Mouse (Mus musculus) CD8-positive naive resting alpha-beta T cell, adult 2 months (primary cell): Measurements from ENCODE around the gene Hsd3b1.
"Not testable (repeated sequence)": the region's sequence is repeated elsewhere in the genome, so short reads cannot be mapped to it uniquely, and the experiment has no call there.

Source experiments
- DNase-seq, 2 experiments: peaks; one replicate each; pipeline ENCODE4 v3.0.0; 2022; ENCODE audit warnings: low read depth in 2 of 2, low spot score in 2 of 2

Hsd3b1 gene

DNA sequence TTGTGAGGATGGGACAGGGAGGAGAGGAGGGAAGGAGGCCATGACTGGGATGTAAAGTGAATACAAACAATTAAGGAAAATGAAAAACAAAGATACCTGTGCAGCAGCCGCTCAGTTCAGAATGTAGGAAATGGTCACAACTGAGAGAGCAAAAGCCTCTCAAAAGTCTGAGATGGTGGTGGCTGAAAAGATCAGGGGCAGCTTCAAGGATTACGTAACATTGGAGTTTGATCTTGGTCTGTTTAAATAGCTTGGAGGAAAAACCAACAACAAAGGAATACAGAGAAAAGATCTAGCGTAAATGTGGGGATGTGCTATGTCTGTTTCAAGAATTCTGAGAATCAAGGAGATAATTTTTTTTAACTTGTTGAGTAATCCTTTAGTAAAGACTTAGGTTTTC is at the start of gene Hsd3b1:
Gene Hsd3b1 (minus strand): TSS at position 219 of the 400 bp plus-strand sequence.
- DNase-seq = no peak

DNA sequence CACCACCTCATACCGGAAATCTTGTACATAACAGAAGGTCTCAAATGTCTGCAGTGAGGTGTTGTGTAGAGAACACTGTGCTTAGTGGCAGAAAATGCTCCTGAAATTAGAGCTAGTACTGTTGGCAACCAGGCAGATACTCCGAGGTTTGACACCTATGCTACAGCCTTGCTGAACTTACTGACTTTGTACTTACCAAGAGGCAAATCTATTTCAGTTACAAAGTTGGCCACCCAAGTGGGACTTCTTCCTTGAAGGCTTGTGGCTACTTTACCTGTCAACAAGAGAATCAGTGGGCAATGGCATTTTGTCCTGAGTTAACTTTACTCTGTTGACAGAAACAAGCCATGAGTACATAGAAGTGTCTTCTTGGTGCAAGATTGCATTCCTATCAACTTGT is 38.0 kb upstream of the Hsd3b1 start:
- DNase-seq = no peak

DNA sequence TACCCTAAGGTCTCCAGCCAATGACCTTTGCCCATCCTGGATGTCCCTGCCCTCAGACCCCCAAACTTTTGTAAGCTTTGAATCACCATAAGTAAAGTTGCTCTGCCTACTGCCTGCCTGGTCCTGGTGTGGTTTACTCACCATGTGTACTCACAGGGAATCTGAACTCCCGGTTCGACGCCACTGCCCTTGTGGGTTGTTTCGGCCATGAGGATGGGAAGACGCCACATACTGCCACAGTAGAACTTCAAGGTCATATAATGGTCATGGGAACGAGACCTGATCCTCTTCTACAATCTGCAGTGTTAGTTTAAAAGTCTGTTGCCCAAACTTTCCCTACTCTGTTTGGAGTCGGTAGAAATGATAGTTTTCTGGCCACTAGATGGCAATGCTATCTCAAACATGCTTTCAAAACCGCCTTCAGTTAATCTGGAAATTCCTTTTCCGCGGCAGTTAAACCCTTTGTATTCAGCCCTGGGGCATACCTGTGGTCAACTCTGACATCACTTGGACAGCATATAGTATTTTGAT is 35.5 kb upstream of the Hsd3b1 start:
- no peak for DNase-seq

DNA sequence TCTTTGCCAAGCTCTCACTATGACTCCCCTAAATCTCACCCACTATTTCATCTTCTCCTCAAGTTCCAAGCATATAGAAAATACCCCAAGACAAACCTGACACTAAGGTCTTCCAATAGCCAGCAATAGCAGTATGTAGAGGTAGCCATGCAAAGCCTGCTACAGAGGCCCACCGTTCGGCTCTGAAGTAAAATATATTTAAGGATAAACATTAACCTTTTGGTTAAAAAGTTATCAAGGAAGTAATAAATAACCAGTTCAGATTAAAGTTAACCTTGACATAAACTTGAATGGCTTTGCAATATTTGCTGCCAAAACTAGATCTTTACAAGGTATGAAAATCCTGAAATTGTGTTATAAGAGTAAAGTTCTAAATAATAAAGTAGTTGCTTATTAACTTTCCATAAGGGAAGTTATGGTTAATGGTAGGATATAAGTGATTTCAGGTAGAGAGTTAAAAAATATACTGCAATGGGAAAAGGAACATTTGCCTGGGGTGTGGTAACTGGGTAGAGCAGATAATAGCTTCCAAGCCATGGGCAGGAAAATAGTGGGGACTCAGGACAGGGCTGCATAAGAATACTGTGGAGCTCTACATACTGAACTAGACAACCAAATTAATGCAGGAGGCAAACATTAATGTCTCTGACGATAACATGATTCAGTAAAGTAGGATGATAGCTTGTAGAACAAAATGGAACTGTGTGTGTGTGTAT is 33.6 kb upstream of the Hsd3b1 start, which contains the start of gene Hao2:
Gene Hao2 (minus strand): TSS at position 183 of the 716 bp plus-strand sequence.
- no peak for DNase-seq

DNA sequence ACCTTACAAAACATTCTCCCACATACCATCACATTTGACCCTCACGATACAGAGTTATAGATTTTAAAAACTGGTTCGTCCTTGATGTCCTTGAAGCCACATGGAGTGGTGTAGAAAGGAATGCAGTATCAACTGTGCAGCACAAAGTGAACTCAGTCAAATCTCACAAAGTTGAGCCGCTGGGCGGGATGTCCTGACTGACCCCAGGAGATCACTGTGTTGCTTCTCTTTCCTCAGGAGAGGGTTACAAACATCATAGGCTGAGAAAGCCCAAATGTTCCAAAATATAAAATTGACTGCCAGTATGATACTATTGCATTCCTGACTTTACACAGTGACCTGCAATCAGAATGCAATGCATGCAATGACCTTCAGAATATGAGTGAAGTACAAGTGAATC is 30.8 kb upstream of the Hsd3b1 start:
- no peak for DNase-seq

DNA sequence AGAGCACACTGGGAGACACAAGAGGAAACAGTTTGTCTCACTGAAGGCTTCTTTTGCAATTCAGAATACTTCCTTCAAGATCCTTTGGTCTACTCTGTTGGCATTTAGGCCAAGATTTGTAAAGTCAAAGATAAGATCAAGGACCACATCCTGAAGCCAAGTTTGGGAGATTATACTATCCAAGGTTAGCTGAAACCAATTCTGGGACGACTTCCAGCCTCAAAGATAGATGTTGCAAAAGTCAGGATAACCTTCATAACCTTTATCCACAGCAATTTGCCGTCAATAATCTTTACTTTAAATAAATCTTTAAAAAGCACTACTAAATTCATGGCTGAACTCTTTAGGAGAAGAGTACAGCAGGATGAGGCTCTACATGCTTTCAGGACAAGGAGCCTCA is 28.6 kb upstream of the Hsd3b1 start:
- DNase-seq = no peak

DNA sequence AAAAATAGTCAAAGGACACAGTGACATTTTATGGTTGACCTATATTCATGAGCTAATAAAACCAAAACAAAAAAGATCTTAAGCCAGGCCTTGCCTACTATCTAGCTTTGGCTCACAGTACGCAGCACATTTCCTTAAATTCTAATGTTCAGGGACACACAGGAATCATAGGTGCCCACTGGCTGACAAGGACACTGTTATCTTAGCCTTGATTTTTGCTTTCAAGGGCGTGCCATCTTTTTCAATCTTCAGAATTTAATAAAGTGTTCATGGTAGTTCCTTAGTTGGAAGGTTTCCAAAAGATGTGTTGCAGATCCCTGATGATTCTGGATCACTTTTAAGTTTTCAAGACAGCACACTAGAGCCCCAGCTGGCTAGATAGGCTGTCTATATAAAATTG is 21.2 kb upstream of the Hsd3b1 start:
- no peak for DNase-seq

DNA sequence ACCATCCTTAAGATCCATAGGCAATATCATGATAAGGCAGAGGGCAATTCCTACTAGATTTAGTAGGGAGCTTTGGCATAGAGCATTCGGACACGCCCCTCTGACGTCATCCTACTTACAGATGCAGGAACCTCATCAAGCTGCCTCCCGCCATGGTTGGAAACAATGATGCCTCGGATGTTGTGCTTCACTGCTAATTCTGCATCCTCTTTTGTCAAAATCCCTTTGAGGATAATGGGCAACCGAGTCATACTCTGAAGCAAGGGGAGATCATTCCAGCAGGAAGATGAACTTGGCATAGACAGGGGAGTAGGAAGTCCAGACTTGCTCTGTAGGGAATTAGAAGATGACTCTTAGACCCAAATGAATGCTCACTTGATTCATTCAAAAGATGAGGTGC is 20.6 kb upstream of the Hsd3b1 start:
- DNase-seq = no peak

DNA sequence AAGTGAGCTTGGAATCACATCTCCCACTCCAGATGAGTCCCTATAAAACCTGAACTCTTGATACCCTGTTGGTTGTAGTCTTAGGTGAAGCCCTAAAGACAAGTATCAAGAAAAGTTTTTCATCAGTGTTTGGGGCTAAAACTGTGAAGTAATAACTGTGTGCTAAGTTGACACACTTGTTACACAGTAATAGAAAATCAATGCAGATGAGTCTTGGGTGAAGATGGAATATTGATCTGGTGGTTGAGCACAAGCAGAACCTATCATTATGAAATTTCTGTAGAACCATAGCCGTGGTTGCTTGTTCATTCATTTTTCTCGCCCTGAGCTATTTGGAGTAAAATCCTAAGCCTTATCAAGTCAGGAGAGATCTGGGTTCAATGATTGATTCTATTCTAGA is 8.6 kb upstream of the Hsd3b1 start:
- no peak for DNase-seq

DNA sequence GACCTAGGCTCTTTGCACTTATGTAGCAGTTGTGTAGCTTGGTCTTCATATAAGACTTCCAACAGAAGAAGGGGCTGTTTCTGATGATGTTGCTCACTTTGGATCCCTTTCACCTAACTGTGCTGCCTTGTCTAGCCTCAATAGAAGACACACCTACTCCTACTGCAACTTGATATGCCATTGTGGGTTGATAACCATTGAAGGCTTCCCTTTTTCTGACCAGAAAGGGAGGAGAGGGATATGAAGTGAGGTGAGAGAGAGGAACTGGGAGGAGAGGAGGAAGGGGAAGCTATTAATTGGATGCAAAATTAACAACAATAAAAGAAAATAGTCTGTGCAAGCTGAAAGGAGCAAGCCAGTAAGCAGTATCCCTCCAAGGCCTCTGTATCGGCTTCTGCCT is 3.2 kb upstream of the Hsd3b1 start:
- no peak for DNase-seq

DNA sequence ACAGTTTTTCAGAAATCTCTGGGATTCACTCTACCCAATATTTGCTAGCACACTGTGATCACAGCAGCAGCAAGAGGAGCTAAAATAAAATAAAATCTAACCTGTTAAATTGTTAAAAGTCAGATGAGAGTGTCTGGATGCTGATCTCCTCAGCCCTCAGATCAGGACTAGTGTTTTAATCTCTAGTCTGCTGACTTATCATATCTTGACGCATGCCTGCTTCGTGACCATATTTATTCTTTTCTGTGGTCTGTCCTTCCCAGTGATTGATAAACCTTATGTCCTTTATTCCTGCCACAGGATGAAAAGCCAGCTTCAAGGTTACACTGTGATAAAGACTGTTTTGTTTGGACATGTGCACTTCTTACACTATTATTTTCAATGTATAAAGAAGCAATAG is 1.5 kb downstream of the Hsd3b1 start:
- DNase-seq = no peak

DNA sequence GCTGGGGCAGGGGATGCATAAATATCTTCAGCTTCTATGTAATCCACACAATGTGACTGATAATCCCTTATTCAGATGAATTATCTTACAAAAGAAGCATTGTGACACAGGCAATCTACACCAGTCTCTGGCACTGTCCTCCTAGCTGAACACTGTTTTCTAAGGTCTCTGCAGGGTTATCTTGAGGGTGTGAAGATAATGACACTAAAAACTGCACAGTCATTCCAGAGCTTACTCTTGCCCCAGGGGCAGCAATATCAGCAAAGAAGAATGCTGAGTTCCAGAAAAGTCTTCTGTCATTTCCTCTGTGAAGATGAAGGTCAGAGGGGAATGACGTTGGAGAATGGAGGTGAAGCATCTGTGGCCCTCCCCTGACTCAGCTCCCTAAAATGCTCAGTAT is 2.7 kb downstream of the Hsd3b1 start:
- no peak for DNase-seq

DNA sequence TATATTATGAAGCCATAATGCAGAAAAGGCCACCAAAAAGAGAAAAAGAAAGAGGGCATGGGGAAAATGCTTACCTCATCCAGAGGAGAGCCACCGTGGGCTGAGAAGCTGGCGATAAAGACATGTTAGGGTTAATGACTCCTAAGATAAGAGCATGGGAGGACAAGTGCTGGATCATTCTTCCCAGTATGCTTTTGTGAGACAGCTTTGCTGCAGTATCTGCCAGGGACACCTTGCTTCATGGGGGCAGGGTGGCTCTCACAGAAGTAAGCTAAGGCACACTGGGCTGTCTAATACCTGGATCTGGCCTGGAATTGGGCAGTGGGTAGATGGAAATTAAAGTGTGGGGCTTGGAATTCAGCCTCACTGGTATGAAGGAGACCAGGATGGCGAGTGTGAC is 4.4 kb downstream of the Hsd3b1 start:
- no peak for DNase-seq

DNA sequence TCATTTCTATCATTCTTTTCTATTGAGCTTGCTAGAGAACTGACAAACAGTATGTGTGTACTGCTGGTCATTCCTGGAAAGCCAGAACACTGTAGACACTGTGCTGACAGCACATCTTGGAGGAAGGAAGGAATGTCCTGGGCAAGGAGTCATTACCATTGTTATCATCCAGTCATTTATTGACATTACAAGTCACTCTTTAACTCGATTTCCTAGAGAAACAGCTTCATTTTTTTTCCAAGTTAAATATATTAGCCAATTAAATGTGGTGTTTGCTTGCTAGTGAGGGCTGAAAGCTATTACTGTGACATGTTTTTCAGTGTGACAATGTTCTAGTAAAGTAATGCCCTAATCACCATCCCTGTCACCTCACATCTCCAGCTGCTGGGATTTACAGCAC is 5.9 kb downstream of the Hsd3b1 start:
- no peak for DNase-seq

DNA sequence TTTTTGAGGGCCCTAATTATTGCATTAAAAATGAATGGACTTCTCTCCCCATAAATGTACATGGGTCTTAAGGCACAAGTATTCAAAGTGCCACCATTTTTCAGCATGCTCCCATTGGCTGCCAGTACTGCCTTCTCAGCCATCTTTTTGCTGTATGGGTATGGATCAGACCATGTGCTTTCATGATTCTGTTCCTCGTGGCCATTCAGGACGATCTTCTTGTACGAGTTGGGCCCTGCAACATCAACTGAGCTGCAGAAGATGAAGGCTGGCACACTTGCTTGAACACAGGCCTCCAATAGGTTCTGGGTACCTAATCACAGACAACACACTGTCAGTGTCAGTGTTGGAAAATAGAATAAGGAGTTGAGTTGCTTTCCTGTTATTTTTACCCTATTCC is 6.5 kb downstream of the Hsd3b1 start:
- no peak for DNase-seq

DNA sequence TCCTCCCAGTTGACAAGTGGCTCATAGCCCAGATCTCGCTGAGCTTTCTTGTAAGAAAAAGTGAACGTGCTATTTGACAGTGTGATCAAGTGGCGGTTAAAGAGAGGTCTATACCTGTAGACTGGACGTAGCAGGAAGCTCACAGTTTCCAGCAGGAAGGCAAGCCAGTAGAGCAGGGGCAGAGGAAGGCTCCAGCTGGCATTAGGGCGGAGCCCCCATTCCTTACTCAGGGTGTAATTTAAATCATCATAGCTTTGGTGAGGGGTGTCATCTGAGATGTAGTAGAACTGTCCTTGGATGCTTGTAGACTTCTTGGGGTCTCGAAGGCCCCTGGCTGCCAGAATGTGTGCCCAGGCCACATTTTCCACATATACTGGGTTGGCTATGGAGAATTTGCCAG is 7.0 kb downstream of the Hsd3b1 start:
- DNase-seq = no peak

DNA sequence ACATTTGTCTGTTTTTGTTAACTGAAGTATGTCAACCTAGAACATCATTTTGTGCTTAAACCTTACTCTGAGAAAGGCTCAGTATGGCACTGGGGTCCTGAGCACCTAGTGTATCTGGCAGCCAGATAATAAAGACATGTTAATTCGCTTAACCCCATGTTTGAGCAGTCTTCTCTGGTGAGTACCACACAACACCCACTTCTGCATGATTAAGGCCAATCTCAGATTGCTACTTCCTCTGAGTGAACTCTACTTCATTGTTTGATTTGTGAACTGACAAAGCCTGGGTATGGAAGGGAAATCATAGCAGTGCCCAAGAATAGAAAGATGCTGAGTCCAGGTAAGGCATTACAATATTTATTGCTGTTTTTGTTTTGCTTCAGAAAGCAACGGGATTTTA is 7.7 kb downstream of the Hsd3b1 start:
- no peak for DNase-seq

DNA sequence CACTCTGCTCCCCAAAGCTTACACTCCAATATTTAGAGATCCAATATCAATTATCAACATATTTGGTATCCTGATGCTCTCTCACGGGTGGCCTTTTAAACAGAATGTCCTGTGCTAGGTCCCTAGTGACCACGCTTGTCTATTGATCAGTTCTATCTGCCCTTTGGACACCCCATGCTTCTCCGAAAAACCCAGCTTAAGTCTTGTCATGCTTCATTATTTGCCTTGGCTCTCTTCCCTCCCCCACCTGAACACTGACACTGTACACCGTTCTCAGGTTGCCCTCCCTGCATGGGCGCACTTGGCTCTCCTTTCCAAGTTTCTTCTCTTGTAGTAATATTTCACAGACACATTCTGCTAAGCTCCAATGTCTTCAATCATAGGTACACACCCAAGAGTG is 9.3 kb downstream of the Hsd3b1 start:
- DNase-seq = no peak

DNA sequence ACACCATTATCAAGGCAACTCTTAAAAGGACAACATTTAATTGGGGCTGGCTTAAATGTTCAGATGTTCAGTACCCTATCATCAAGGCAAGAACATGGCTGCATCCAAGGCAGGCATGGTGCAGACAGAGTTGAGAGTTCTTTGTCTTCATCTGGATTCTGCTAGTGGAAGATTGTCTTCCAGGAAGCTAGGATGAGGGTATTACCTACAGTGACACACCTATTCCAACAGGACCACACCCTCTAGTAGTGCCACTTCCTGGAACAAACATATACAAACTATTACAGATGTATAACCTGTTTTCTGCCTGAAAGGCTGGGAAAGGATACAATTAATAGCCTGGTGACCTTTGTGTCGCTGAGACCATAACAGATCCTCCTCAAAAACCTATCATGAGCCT is 10.7 kb downstream of the Hsd3b1 start:
- no peak for DNase-seq

DNA sequence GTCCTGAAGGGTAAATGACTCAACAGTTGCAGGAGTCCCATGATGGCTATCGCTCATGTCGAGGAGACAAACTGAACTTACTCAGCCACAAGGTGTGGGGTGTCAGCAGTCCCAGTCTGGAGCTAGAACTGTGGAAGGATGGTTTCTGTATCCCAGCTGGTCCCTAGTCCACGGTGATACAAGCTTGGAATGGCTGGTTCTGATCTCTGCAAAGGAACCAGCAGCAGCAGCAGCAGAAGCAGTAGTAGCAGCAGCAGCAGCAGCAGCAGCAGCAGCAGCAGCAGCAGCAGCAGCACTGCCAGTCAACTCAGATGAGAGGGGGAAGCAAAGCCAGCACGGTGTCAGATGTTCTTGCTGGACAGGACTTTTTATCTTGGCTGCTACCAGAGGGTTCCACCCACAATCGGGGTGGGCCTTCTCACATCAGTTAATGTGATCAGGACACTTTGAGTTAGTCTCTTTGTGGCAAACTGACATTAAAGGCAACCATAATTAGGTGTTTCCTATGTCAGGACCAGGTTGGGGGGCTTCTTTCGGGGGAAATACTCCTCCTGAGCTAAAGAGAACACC is 45.4 kb downstream of the Hsd3b1 start, which contains the start of gene Hsd3b6:
Gene Hsd3b6 (minus strand): TSS at position 343 of the 570 bp plus-strand sequence.
- DNase-seq = no peak

DNA sequence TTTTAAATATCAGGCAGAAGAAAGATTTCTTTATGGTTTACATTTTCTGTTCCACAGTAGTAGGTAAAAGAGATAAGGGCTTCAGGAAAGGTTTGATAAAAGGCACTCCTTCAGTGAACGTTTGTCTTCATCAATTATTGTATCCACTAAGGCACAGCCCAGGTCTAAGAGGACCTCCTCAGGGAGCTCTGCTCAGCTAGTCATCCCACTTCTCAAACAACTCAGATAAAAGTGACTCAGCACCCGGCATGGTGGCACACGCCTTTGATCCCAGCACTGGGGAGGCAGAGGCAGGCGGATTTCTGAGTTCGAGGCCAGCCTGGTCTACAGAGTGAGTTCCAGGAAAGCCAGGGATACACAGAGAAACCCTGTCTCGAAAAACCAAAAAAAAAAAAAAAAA is 46.9 kb downstream of the Hsd3b1 start:
- not testable (repeated sequence) for DNase-seq

DNA sequence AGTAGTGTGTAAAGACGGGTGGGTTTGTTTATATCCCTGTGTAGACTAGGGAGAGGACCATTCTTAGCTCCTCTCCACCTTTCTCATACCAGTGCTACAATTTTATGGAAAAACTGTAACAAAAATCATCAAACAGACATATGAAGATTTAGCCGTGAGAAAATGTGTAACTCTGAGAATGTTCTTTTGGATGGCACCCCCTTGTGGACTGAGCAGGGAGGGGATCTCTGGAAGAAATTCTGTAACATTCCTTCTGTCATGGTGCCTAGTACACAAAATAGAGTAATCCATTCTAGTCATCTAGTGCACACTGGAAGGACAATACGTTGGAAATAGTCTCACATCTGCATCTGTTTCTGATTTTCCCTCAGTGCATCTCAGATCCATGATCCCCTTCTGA is 54.6 kb downstream of the Hsd3b1 start:
- DNase-seq = not testable (repeated sequence)
